Mouse (Mus musculus): ENCODE data around the gene Acot7.

DNA sequence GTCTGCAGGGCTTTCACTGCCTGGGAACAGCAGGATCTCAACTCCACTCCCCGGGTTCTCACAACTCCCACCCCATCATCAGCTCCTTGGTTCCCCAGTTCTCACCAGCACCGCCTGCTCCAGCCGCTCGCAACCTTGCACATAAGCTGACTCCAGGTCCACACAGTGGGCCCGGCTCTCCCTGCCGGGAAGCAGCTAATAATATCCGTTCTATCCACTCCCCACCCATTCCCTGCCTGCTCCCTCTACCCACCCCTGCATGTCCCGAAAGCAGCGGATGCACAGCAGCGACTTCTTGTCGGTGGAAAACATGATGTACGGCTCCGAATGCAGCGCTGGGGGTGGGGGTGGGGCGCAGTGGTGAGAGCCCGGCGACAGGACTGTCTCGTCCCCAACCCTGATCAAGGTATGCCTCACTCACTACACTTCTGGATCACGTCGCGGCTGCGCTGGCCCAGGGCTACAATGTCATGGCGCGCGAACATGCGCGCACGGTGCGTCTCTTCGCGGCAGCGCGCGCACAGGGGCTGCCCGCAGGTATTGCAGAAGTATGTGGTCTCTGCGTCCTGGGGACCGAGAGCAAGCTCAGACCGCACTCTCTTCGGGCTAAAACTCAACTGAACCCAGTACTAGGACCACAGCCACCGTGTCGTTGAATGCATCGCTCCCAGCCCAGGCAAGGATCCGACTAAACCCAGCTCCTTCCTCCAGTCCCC lies 137.7 kb downstream of the Acot7 start:
- TF ChIP-seq CTCF (IDR thresholded peaks at IDR 0.05; ENCODE audit: borderline replicate concordance, insufficient read depth, low read depth, low read length): no peak
- no peak for TF ChIP-seq POLR2A (IDR thresholded peaks at IDR 0.05; ENCODE audit: borderline replicate concordance, insufficient read depth, low read length)
